Mouse (Mus musculus) MEL (cell line): ENCODE data around the gene Col23a1. TPM values are rescaled to one million over a fixed set of nuclear protein-coding genes. Genes with fewer than 3 reads are reported as not detected.
A peak's percentile ranks its signal among the peaks of the same experiment; 100 is the strongest.

Experiments used
- DNase-seq: peaks from one replicate; pipeline ENCODE4 v3.0.0; 2011; ENCODE audit warnings: low read depth, low spot score
- H3K27ac ChIP-seq: 2 replicates; pipeline ENCODE4 v1.5.1; 2012; ENCODE audit warnings: low read depth, mild to moderate bottlenecking, control low read depth, low read length, moderate library complexity; ENCODE audit not compliant: control insufficient read depth
- H3K27me3 ChIP-seq, 2 experiments: fragments of 150-350 bp in 1 of 2; sonication (generic) in 1 of 2; 2 replicates each; pipeline ENCODE4 v1.6.1; 2012; ENCODE audit warnings: low read length in 2 of 2, mild to moderate bottlenecking in 2 of 2, improper control_type of control experiment in 1 of 2, moderate library complexity in 1 of 2; ENCODE audit not compliant: insufficient read depth in 2 of 2, control insufficient read depth in 1 of 2
- H3K36me3 ChIP-seq, 2 experiments: 2 replicates each; pipeline ENCODE4 v1.6.1; 2012 to 2014; ENCODE audit warnings: low read length in 2 of 2, improper control_type of control experiment in 1 of 2, inconsistent platforms in 1 of 2, mild to moderate bottlenecking in 1 of 2; ENCODE audit not compliant: insufficient read depth in 2 of 2, control insufficient read depth in 1 of 2
- H3K4me1 ChIP-seq, 2 experiments: fragments of 150-350 bp in 1 of 2; sonication (generic) in 1 of 2; 2 replicates each; pipeline ENCODE4 v1.6.1; 2012; ENCODE audit warnings: low read length in 2 of 2, improper control_type of control experiment in 1 of 2, mild to moderate bottlenecking in 1 of 2; ENCODE audit not compliant: insufficient read depth in 2 of 2, control insufficient read depth in 1 of 2
- H3K4me3 ChIP-seq, 2 experiments: fragments of 150-350 bp in 1 of 2; sonication (generic) in 1 of 2; 2 replicates each; pipeline ENCODE4 v1.5.1; 2012; ENCODE audit warnings: low read depth in 2 of 2, low read length in 2 of 2, mild to moderate bottlenecking in 2 of 2, moderate library complexity in 2 of 2, control low read depth in 1 of 2, improper control_type of control experiment in 1 of 2; ENCODE audit not compliant: control insufficient read depth in 1 of 2, insufficient read depth in 1 of 2
- H3K79me2 ChIP-seq: 2 replicates; pipeline ENCODE4 v1.6.1; 2012; ENCODE audit warnings: mild to moderate bottlenecking, low read length, moderate library complexity; ENCODE audit not compliant: control insufficient read depth, poor library complexity, insufficient read depth
- H3K9ac ChIP-seq: 2 replicates; pipeline ENCODE4 v1.6.1; 2012; ENCODE audit warnings: low read depth, mild to moderate bottlenecking, control low read depth, low read length, moderate library complexity; ENCODE audit not compliant: control insufficient read depth, poor library complexity, severe bottlenecking
- H3K9me3 ChIP-seq: fragments of 150-350 bp; sonication (generic); replicated peaks from 2 replicates; pipeline ENCODE4 v1.6.1; 2012; ENCODE audit warnings: mild to moderate bottlenecking, low read length, improper control_type of control experiment, moderate library complexity; ENCODE audit not compliant: insufficient read depth
- BHLHE40 ChIP-seq: IDR thresholded peaks from 2 replicates; pipeline ENCODE4 v1.6.1; 2012; ENCODE audit warnings: low read depth, mild to moderate bottlenecking, inconsistent platforms, low read length, improper control_type of control experiment, borderline replicate concordance
- CHD1 ChIP-seq: IDR thresholded peaks from 2 replicates; pipeline ENCODE4 v1.6.1; 2012; ENCODE audit warnings: low read depth, mild to moderate bottlenecking, inconsistent platforms, low read length, improper control_type of control experiment
- CTCF ChIP-seq, 3 experiments: IDR thresholded peaks in 2 of 3; conservative IDR thresholded peaks in 1 of 3; 2 replicates each; pipeline ENCODE4 v1.5.1; 2011 to 2012; ENCODE audit warnings: low read length in 3 of 3, low read depth in 2 of 3, mild to moderate bottlenecking in 2 of 3, improper control_type of control experiment in 1 of 3, inconsistent platforms in 1 of 3, mixed read lengths in 1 of 3, moderate library complexity in 1 of 3; ENCODE audit not compliant: control insufficient read depth in 1 of 3, insufficient read depth in 1 of 3, poor library complexity in 1 of 3, severe bottlenecking in 1 of 3
- E2F4 ChIP-seq: IDR thresholded peaks from 2 replicates; pipeline ENCODE4 v1.6.1; 2011; ENCODE audit warnings: low read depth, low read length, improper control_type of control experiment, borderline replicate concordance
- ELF1 ChIP-seq: IDR thresholded peaks from 2 replicates; pipeline ENCODE4 v1.6.1; 2014; ENCODE audit warnings: low read depth, mild to moderate bottlenecking, inconsistent platforms, low read length, improper control_type of control experiment, moderate library complexity
- EP300 ChIP-seq, 2 experiments: IDR thresholded peaks; 2 replicates each; pipeline ENCODE4 v1.6.1; 2011; ENCODE audit warnings: improper control_type of control experiment in 2 of 2, low read length in 2 of 2, low read depth in 1 of 2, mild to moderate bottlenecking in 1 of 2
- ETS1 ChIP-seq: IDR thresholded peaks from 2 replicates; pipeline ENCODE4 v1.6.1; 2012; ENCODE audit warnings: low read depth, mild to moderate bottlenecking, inconsistent platforms, low read length, improper control_type of control experiment, moderate library complexity
- HCFC1 ChIP-seq: IDR thresholded peaks from 2 replicates; pipeline ENCODE4 v1.6.1; 2012; ENCODE audit warnings: low read depth, mild to moderate bottlenecking, inconsistent platforms, low read length, improper control_type of control experiment, moderate library complexity
- JUND ChIP-seq: IDR thresholded peaks from 2 replicates; pipeline ENCODE4 v1.6.1; 2011; ENCODE audit warnings: low read depth, mild to moderate bottlenecking, improper control_type of control experiment, low read length
- MAFK ChIP-seq: IDR thresholded peaks from 2 replicates; pipeline ENCODE4 v1.6.1; 2011; ENCODE audit warnings: low read depth, mild to moderate bottlenecking, low read length, improper control_type of control experiment, borderline replicate concordance
- MAX ChIP-seq: IDR thresholded peaks from 2 replicates; pipeline ENCODE4 v1.6.1; 2011; ENCODE audit warnings: low read length, improper control_type of control experiment
- MAZ ChIP-seq: IDR thresholded peaks from 2 replicates; pipeline ENCODE4 v1.6.1; 2012; ENCODE audit warnings: low read depth, mild to moderate bottlenecking, inconsistent platforms, low read length, improper control_type of control experiment
- MEF2A ChIP-seq: IDR thresholded peaks from 2 replicates; pipeline ENCODE4 v1.6.1; 2014; ENCODE audit warnings: low read depth, mild to moderate bottlenecking, inconsistent platforms, low read length, improper control_type of control experiment; ENCODE audit not compliant: poor library complexity, insufficient replicate concordance, severe bottlenecking; ENCODE audit errors: extremely low read depth
- MXI1 ChIP-seq: IDR thresholded peaks from 2 replicates; pipeline ENCODE4 v1.6.1; 2011; ENCODE audit warnings: mild to moderate bottlenecking, low read depth, low read length, improper control_type of control experiment
- MYB ChIP-seq: IDR thresholded peaks from 2 replicates; pipeline ENCODE4 v1.6.1; 2011; ENCODE audit warnings: mild to moderate bottlenecking, low read depth, low read length, improper control_type of control experiment
- MYC ChIP-seq: IDR thresholded peaks from 2 replicates; pipeline ENCODE4 v1.6.1; 2011; ENCODE audit warnings: low read depth, mild to moderate bottlenecking, low read length, improper control_type of control experiment, moderate library complexity
- NELFE ChIP-seq: IDR thresholded peaks from 2 replicates; pipeline ENCODE4 v1.6.1; 2011; ENCODE audit warnings: low read depth, low read length, improper control_type of control experiment
- NRF1 ChIP-seq: IDR thresholded peaks from 2 replicates; pipeline ENCODE4 v1.6.1; 2014; ENCODE audit warnings: low read depth, mild to moderate bottlenecking, inconsistent platforms, low read length, improper control_type of control experiment, moderate library complexity; ENCODE audit not compliant: poor library complexity, insufficient read depth, severe bottlenecking
- POLR2A ChIP-seq, 2 experiments: IDR thresholded peaks; 2 replicates each; pipeline ENCODE4 v1.6.1; 2011 to 2012; ENCODE audit warnings: low read length in 2 of 2, mild to moderate bottlenecking in 2 of 2, control low read depth in 1 of 2, improper control_type of control experiment in 1 of 2, low read depth in 1 of 2, moderate library complexity in 1 of 2; ENCODE audit not compliant: control insufficient read depth in 1 of 2, insufficient read depth in 1 of 2, poor library complexity in 1 of 2
- POLR2AphosphoS2 ChIP-seq: IDR thresholded peaks from 2 replicates; pipeline ENCODE4 v1.6.1; 2011; ENCODE audit warnings: low read length, improper control_type of control experiment
- POLR2AphosphoS5 ChIP-seq: IDR thresholded peaks from 2 replicates; pipeline ENCODE4 v1.6.1; 2012; ENCODE audit warnings: low read depth, borderline replicate concordance, mild to moderate bottlenecking, inconsistent platforms, low read length, moderate library complexity, mixed read lengths
- RCOR1 ChIP-seq: IDR thresholded peaks from 2 replicates; pipeline ENCODE4 v1.6.1; 2012; ENCODE audit warnings: low read depth, mild to moderate bottlenecking, inconsistent platforms, low read length, improper control_type of control experiment
- SIN3A ChIP-seq: IDR thresholded peaks from 2 replicates; pipeline ENCODE4 v1.6.1; 2012; ENCODE audit warnings: low read length, improper control_type of control experiment, inconsistent platforms
- SMC3 ChIP-seq: IDR thresholded peaks from 2 replicates; pipeline ENCODE4 v1.6.1; 2011; ENCODE audit warnings: low read depth, low read length, improper control_type of control experiment
- TBP ChIP-seq: IDR thresholded peaks from 2 replicates; pipeline ENCODE4 v1.8.0; 2011; ENCODE audit warnings: low read depth, low read length, improper control_type of control experiment
- TCF12 ChIP-seq: IDR thresholded peaks from 2 replicates; pipeline ENCODE4 v1.6.1; 2014; ENCODE audit warnings: low read depth, mild to moderate bottlenecking, inconsistent platforms, low read length, improper control_type of control experiment, moderate library complexity
- UBTF ChIP-seq: IDR thresholded peaks from 2 replicates; pipeline ENCODE4 v1.6.1; 2012; ENCODE audit warnings: low read depth, mild to moderate bottlenecking, inconsistent platforms, low read length, improper control_type of control experiment, moderate library complexity, borderline replicate concordance; ENCODE audit not compliant: insufficient read depth
- USF1 ChIP-seq: IDR thresholded peaks from 2 replicates; pipeline ENCODE4 v1.6.1; 2014; ENCODE audit warnings: low read depth, mild to moderate bottlenecking, inconsistent platforms, low read length, improper control_type of control experiment, moderate library complexity
- ZC3H11A ChIP-seq: IDR thresholded peaks from 2 replicates; pipeline ENCODE4 v1.6.1; 2012; ENCODE audit warnings: low read depth, mild to moderate bottlenecking, inconsistent platforms, low read length, improper control_type of control experiment
- ZKSCAN1 ChIP-seq: IDR thresholded peaks from 2 replicates; pipeline ENCODE4 v1.6.1; 2012; ENCODE audit warnings: low read depth, mild to moderate bottlenecking, inconsistent platforms, low read length, improper control_type of control experiment, moderate library complexity
- ZMIZ1 ChIP-seq: IDR thresholded peaks from 2 replicates; pipeline ENCODE4 v1.6.1; 2012; ENCODE audit warnings: low read depth, mild to moderate bottlenecking, inconsistent platforms, low read length, improper control_type of control experiment, moderate library complexity
- ZNF384 ChIP-seq: IDR thresholded peaks from 2 replicates; pipeline ENCODE4 v1.6.1; 2012; ENCODE audit warnings: low read depth, mild to moderate bottlenecking, inconsistent platforms, low read length, improper control_type of control experiment
- polyA plus RNA-seq, 2 experiments: library from polyadenylated mRNA; stranded (reverse) in 1 of 2; unstranded in 1 of 2; fragments of >175 nt in 1 of 2; fragments of >200 nt in 1 of 2; gene quantifications; 2 replicates each; pipeline versions ENCODE4 v1.2.1 to v1.2.4; 2012; ENCODE audit warnings: low replicate concordance in 2 of 2, low read depth in 1 of 2; ENCODE audit not compliant: insufficient read length in 2 of 2, insufficient read depth in 1 of 2, missing spikeins in 1 of 2
- total RNA-seq: library from RNA; depleted of rRNA; stranded (reverse); fragments of 300-350 nt; gene quantifications from 2 replicates; pipeline ENCODE4 v1.2.3, GENCODE M21; 2012

Gene Col23a1
- total and polyA plus RNA-seq, 3 experiments = under 0.01 to 0.03 TPM; not detected in 1

GRCm38 (mm10) chr11:51545811-51546210, 256.1 kb downstream of the Col23a1 start:
- DNase-seq = no peak
- Histone ChIP-seq H3K27ac (no peak overlapping the region), H3K79me2 (no peaks in the 10 kb centered on the region), H3K4me3 (no peak overlapping the region), H3K36me3 (peaks cover 0 to 27% of the 10 kb centered on the region in 2 experiments; a peak in 2 of 4 replicates), H3K27me3 (no peaks in the 10 kb centered on the region), H3K4me1 (peaks cover 8 to 37% of the 10 kb centered on the region in 2 experiments), H3K9ac (no peak overlapping the region), H3K9me3 (no peaks in the 10 kb centered on the region)
- no peak for TF ChIP-seq HCFC1

- Histone ChIP-seq H3K79me2 (no peaks in the 10 kb centered on the region), H3K9ac (no peak overlapping the region), H3K9me3 (no peaks in the 10 kb centered on the region), H3K4me3 (no peak overlapping the region), H3K27me3 (no peaks in the 10 kb centered on the region), H3K27ac (no peak overlapping the region), H3K36me3 (peaks cover 0 to 8% of the 10 kb centered on the region in 2 experiments; a peak in 1 of 4 replicates), H3K4me1 (peaks cover 0 to 18% of the 10 kb centered on the region in 2 experiments)
- DNase-seq = peak; percentile 87
- TF ChIP-seq TBP (no peak), MAFK (no peak), POLR2AphosphoS5 (no peak), JUND (no peak), ETS1 (peak; percentile 57; the same call in 1 of the 2 replicates), POLR2A (IDR thresholded peaks at IDR 0.05; ENCODE audit: control insufficient read depth in 1 of 2, insufficient read depth in 1 of 2, low read depth in 1 of 2, low read length in 2 of 2, poor library complexity in 1 of 2) (no peak), NRF1 (no peak), USF1 (no peak), NELFE (no peak), ZKSCAN1 (no peak), MEF2A (no peak), MYC (no peak), MYB (no peak), MXI1 (no peak), SMC3 (no peak), UBTF (no peak), TCF12 (0 out of 2 replicates have a peak, but pooled peaks have one; percentile 21), E2F4 (no peak), ZNF384 (no peak), POLR2AphosphoS2 (no peak), CTCF (IDR thresholded peaks at IDR 0.05 in 2 of 3, conservative IDR thresholded peaks at IDR 0.05 in 1 of 3; ENCODE audit: control insufficient read depth in 1 of 3, insufficient read depth in 1 of 3, low read depth in 2 of 3, low read length in 3 of 3, poor library complexity in 1 of 3, severe bottlenecking in 1 of 3) (no peak), CHD1 (no peak), HCFC1 (no peak), ZMIZ1 (no peak), ELF1 (no peak), BHLHE40 (no peak), MAX (0 out of 2 replicates have a peak, but pooled peaks have one; percentile 27), SIN3A (peak; percentile 36; the same call in 1 of the 2 replicates), RCOR1 (no peak), ZC3H11A (no peak), MAZ (0 out of 2 replicates have a peak, but pooled peaks have one; percentile 23), EP300 (IDR thresholded peaks at IDR 0.05; ENCODE audit: low read depth in 1 of 2, low read length in 2 of 2) (peak; percentile 24 to 43; a peak in 3 of 4 replicates)
These were observed 261.5 kb downstream of the Col23a1 start for GRCm38 (mm10) chr11:51551253-51551652.
